Comparison of ENCODE assay signal across 24 mouse cellular contexts in the genomic region with DNA sequence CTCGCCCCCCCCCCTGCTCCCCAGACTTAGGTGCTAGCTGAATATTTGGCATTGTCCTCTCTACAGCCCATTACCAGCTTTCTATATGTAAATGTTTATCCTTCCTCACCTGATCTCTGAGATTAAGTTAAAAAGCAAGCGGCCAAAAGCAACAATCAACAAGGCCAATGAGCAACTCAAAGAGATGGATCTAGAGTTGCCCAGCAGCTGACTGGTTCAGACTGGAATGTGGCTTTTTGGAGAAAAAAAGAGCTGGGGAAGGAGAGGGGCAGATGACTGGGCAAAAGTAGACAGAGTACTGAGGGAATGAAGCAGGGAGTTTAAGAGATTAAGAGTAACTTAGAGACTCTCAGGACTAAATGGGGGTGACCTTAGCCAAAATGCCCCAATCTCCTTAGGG. TPM values are rescaled to one million over a fixed set of nuclear protein-coding genes. Genes with fewer than 3 reads are reported as not detected.
"Had no signal": no experiment of that assay in that cellular context is flagged by ENCODE, and none has a peak within 500 bp of the region (broad histone marks: within the 10 kb centered on the region; RNA-seq: fewer than 3 reads in every experiment).

No protein-coding gene starts in this region.

- DNase-seq: kidney, adult 11 months; kidney, adult 9 months; layer of hippocampus, adult 9-11 months; layer of hippocampus, postnatal 36 days; liver; liver, embryonic 13.5 days; liver, postnatal 0 days; lung, postnatal 14 days; retina, postnatal 1 day; right cerebral cortex, postnatal 14 days; thymus, adult 18-20 months; thymus, postnatal 25 days had no signal

- H3K27ac ChIP-seq: kidney, postnatal 0 days; limb, embryonic 12.5 days; liver, embryonic 13.5 days; lung, embryonic 15.5 days; macrophage; midbrain, embryonic 13.5 days; neural tube, embryonic 12.5 days had no signal

- H3K4me3 ChIP-seq: limb, embryonic 12.5 days; liver, embryonic 13.5 days; lung, embryonic 15.5 days; midbrain, embryonic 13.5 days; neural tube, embryonic 12.5 days had no signal

- H3K4me1 ChIP-seq: limb, embryonic 12.5 days had no signal

- H3K9ac ChIP-seq: limb, embryonic 12.5 days; liver, embryonic 13.5 days; liver, postnatal 0 days; lung, embryonic 15.5 days; midbrain, embryonic 13.5 days; neural tube, embryonic 12.5 days had no signal

- H3K9me3 ChIP-seq: limb, embryonic 12.5 days; liver, embryonic 13.5 days; lung, embryonic 15.5 days; midbrain, embryonic 13.5 days; neural tube, embryonic 12.5 days had no signal

RNA-seq across cellular contexts. Expression of a gene that starts 16.2 kb away (rescaled TPM):
- total RNA-seq: layer of hippocampus, adult 18-20 months; layer of hippocampus, postnatal 36 days; left cerebral cortex, adult 8-10 months; left cerebral cortex, postnatal 25 days; neutrophil, adult 5-6 weeks had no signal
- polyA plus RNA-seq: kidney, postnatal 0 days; limb, embryonic 12.5 days; liver, embryonic 13.5 days; liver, postnatal 0 days; lung, embryonic 15.5 days; macrophage; midbrain, embryonic 13.5 days; neural tube, embryonic 12.5 days; stomach, embryonic 14.5 days; urinary bladder, adult 2 months had no signal

RNA-seq across cellular contexts. Expression of a gene that starts 28.4 kb away (rescaled TPM):
- total RNA-seq: layer of hippocampus, adult 18-20 months; layer of hippocampus, postnatal 36 days; left cerebral cortex, adult 8-10 months; left cerebral cortex, postnatal 25 days; neutrophil, adult 5-6 weeks had no signal
- polyA plus RNA-seq: kidney, postnatal 0 days; limb, embryonic 12.5 days; liver, embryonic 13.5 days; liver, postnatal 0 days; lung, embryonic 15.5 days; macrophage; midbrain, embryonic 13.5 days; neural tube, embryonic 12.5 days; urinary bladder, adult 2 months had no signal
